Mouse (Mus musculus) CH12.LX (cell line): Measurements from ENCODE around the gene Olfr1102. TPM values are rescaled to one million over a fixed set of nuclear protein-coding genes. Genes with fewer than 3 reads are reported as not detected.

Source experiments
- DNase-seq: peaks from one replicate; pipeline ENCODE4 v3.0.0-alpha.2; 2013; ENCODE audit errors: extremely low read depth
- H3K27ac ChIP-seq: 2 replicates; pipeline ENCODE4 v1.5.1; 2012; ENCODE audit warnings: low read depth, mild to moderate bottlenecking, control low read depth, moderate library complexity; ENCODE audit not compliant: insufficient read depth
- H3K27me3 ChIP-seq: replicated peaks from 2 replicates; pipeline ENCODE3; 2012; ENCODE audit warnings: inconsistent platforms
- H3K36me3 ChIP-seq, 2 experiments: replicated peaks in 1 of 2; 2 replicates each; pipeline versions ENCODE3 to v1.6.1; 2012; ENCODE audit warnings: inconsistent platforms in 1 of 2, low read length in 1 of 2, mild to moderate bottlenecking in 1 of 2, mixed read lengths in 1 of 2, moderate library complexity in 1 of 2; ENCODE audit not compliant: control insufficient read depth in 1 of 2, insufficient read depth in 1 of 2
- H3K4me1 ChIP-seq, 2 experiments: 2 replicates each; pipeline ENCODE4 v1.6.1; 2012; ENCODE audit warnings: inconsistent platforms in 1 of 2, moderate library complexity in 1 of 2; ENCODE audit not compliant: insufficient read depth in 2 of 2, control insufficient read depth in 1 of 2
- H3K4me2 ChIP-seq: 2 replicates; pipeline ENCODE4 v1.6.1; 2012; ENCODE audit warnings: low read depth, mild to moderate bottlenecking, control low read depth; ENCODE audit not compliant: poor library complexity, insufficient read depth, severe bottlenecking
- H3K4me3 ChIP-seq, 3 experiments: fragments of 150-350 bp in 1 of 3; sonication (generic) in 1 of 3; replicated peaks in 1 of 3; 2 replicates each; pipeline versions ENCODE3 to v1.5.1; 2011 to 2012; ENCODE audit warnings: low read depth in 2 of 3, low read length in 2 of 3, mild to moderate bottlenecking in 2 of 3, moderate library complexity in 2 of 3, control low read depth in 1 of 3, improper control_type of control experiment in 1 of 3, inconsistent platforms in 1 of 3, mixed read lengths in 1 of 3; ENCODE audit not compliant: poor library complexity in 1 of 3
- H3K79me2 ChIP-seq: replicated peaks from 2 replicates; pipeline ENCODE4 v1.6.1; 2012; ENCODE audit warnings: mild to moderate bottlenecking, moderate library complexity; ENCODE audit not compliant: control insufficient read depth, poor library complexity, insufficient read depth, severe bottlenecking; ENCODE audit errors: extremely low read depth
- H3K9ac ChIP-seq: 2 replicates; pipeline ENCODE4 v1.6.1; 2012; ENCODE audit warnings: low read depth, mild to moderate bottlenecking, control low read depth, moderate library complexity; ENCODE audit not compliant: insufficient read depth
- H3K9me3 ChIP-seq: replicated peaks from 2 replicates; pipeline ENCODE3; 2012; ENCODE audit warnings: low read length, inconsistent platforms, mixed read lengths
- CTCF ChIP-seq, 2 experiments: IDR thresholded peaks in 1 of 2; conservative IDR thresholded peaks in 1 of 2; 2 replicates each; pipeline ENCODE4 v1.5.1; 2011 to 2012; ENCODE audit warnings: low read depth in 2 of 2, low read length in 2 of 2, improper control_type of control experiment in 1 of 2, inconsistent platforms in 1 of 2, mild to moderate bottlenecking in 1 of 2, moderate library complexity in 1 of 2
- E2F4 ChIP-seq: IDR thresholded peaks from 2 replicates; pipeline ENCODE4 v1.6.1; 2011; ENCODE audit warnings: low read depth, low read length, improper control_type of control experiment; ENCODE audit not compliant: insufficient replicate concordance
- EP300 ChIP-seq: IDR thresholded peaks from 2 replicates; pipeline ENCODE4 v1.6.1; 2011; ENCODE audit warnings: low read length, improper control_type of control experiment
- GABPA ChIP-seq: IDR thresholded peaks from 2 replicates; pipeline ENCODE4 v1.6.1; 2012; ENCODE audit warnings: low read depth, low read length, improper control_type of control experiment, inconsistent platforms; ENCODE audit not compliant: insufficient replicate concordance
- HCFC1 ChIP-seq: IDR thresholded peaks from 2 replicates; pipeline ENCODE4 v1.6.1; 2012; ENCODE audit warnings: low read depth, mild to moderate bottlenecking, inconsistent platforms, low read length, improper control_type of control experiment
- IRF4 ChIP-seq: IDR thresholded peaks from 2 replicates; pipeline ENCODE4 v1.6.1; 2014; ENCODE audit warnings: low read depth, mild to moderate bottlenecking, inconsistent platforms, low read length, improper control_type of control experiment
- JUN ChIP-seq: IDR thresholded peaks from 2 replicates; pipeline ENCODE4 v1.6.1; 2011; ENCODE audit warnings: low read depth, mild to moderate bottlenecking, low read length, improper control_type of control experiment, moderate library complexity; ENCODE audit not compliant: insufficient read depth
- MAFK ChIP-seq: IDR thresholded peaks from 2 replicates; pipeline ENCODE4 v1.6.1; 2011; ENCODE audit warnings: low read length, improper control_type of control experiment; ENCODE audit not compliant: insufficient replicate concordance
- MEF2A ChIP-seq: IDR thresholded peaks from 2 replicates; pipeline ENCODE4 v1.6.1; 2014; ENCODE audit warnings: low read depth, mild to moderate bottlenecking, inconsistent platforms, low read length, improper control_type of control experiment, borderline replicate concordance
- MXI1 ChIP-seq: IDR thresholded peaks from 2 replicates; pipeline ENCODE4 v1.6.1; 2011; ENCODE audit warnings: mild to moderate bottlenecking, low read depth, low read length, improper control_type of control experiment
- MYC ChIP-seq: IDR thresholded peaks from 2 replicates; pipeline ENCODE4 v1.6.1; 2011; ENCODE audit warnings: low read depth, mild to moderate bottlenecking, improper control_type of control experiment, low read length
- NELFE ChIP-seq: IDR thresholded peaks from 2 replicates; pipeline ENCODE4 v1.6.1; 2011; ENCODE audit warnings: low read depth, low read length, improper control_type of control experiment
- NRF1 ChIP-seq: IDR thresholded peaks from 2 replicates; pipeline ENCODE4 v1.6.1; 2014; ENCODE audit warnings: low read depth, mild to moderate bottlenecking, inconsistent platforms, low read length, improper control_type of control experiment, moderate library complexity
- PAX5 ChIP-seq: IDR thresholded peaks from 2 replicates; pipeline ENCODE4 v1.6.1; 2012; ENCODE audit warnings: low read length, inconsistent platforms, mixed read lengths
- RAD21 ChIP-seq: IDR thresholded peaks from 2 replicates; pipeline ENCODE4 v1.6.1; 2011; ENCODE audit warnings: low read depth, mild to moderate bottlenecking, low read length, improper control_type of control experiment, moderate library complexity
- RCOR1 ChIP-seq: conservative IDR thresholded peaks from 2 replicates; pipeline ENCODE4 v1.6.1; 2012; ENCODE audit warnings: low read depth, mild to moderate bottlenecking, inconsistent platforms, low read length, improper control_type of control experiment
- SIN3A ChIP-seq: IDR thresholded peaks from 2 replicates; pipeline ENCODE4 v1.6.1; 2012; ENCODE audit warnings: low read length, improper control_type of control experiment, inconsistent platforms
- TBP ChIP-seq: conservative IDR thresholded peaks from 2 replicates; pipeline ENCODE4 v1.6.1; 2011; ENCODE audit warnings: low read depth, low read length, improper control_type of control experiment
- TCF12 ChIP-seq: IDR thresholded peaks from 2 replicates; pipeline ENCODE4 v1.6.1; 2014; ENCODE audit warnings: low read depth, mild to moderate bottlenecking, inconsistent platforms, low read length, improper control_type of control experiment
- UBTF ChIP-seq: IDR thresholded peaks from 2 replicates; pipeline ENCODE4 v1.6.1; 2012; ENCODE audit warnings: low read depth, mild to moderate bottlenecking, inconsistent platforms, low read length, improper control_type of control experiment, moderate library complexity
- ZC3H11A ChIP-seq: IDR thresholded peaks from 2 replicates; pipeline ENCODE4 v1.6.1; 2012; ENCODE audit warnings: low read depth, mild to moderate bottlenecking, inconsistent platforms, low read length, improper control_type of control experiment
- dilution Hi-C: fragments of 300-500 bp; cut with MboI; formaldehyde crosslinking; loops from 2 replicates; pipeline ENCODE4 v1.14.3; 2020; ENCODE audit warnings: low sequenced_read_pairs; ENCODE audit not compliant: extremely low pct_unique_long_range_greater_than_20kb, extremely low pct_ligation_motif_present
- in situ Hi-C: fragments of 300-500 bp; cut with MboI; formaldehyde crosslinking; loops from 3 replicates; pipeline ENCODE4 v1.14.3; 2019; ENCODE audit warnings: low sequenced_read_pairs, low pct_ligation_motif_present, low pct_unique_long_range_greater_than_20kb, mixed read lengths
- polyA plus RNA-seq: library from polyadenylated mRNA; unstranded; fragments of >175 nt; gene quantifications from 2 replicates; pipeline ENCODE4 v1.2.1, GENCODE M21; 2012; ENCODE audit warnings: low read depth; ENCODE audit not compliant: insufficient read length
- total RNA-seq, 2 experiments: library from RNA; depleted of rRNA; stranded (reverse); fragments of 300-350 nt in 1 of 2; fragments of >200 nt in 1 of 2; gene quantifications; 2 replicates each; pipeline ENCODE4 v1.2.3; 2012 to 2014

Gene Olfr1102
- total and polyA plus RNA-seq, 3 experiments = not detected

DNA sequence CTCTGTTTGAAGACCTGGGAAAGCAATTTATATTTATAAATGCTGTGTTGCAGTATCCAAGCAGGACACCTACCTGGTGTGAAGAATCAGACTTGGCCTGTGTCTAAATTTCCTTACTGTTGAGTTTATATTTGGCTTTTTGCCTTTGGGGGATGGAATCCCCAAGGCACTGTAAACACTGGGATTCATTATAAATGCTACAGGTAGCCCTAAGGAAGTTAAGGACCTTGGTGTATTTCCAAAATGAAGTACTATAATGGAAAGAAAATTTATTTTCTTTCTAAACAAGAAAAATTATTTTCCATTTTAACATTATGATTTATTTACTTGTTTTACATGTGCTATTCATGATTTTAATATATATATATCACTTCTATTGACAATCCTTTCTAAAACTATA is 38.2 kb downstream of the Olfr1102 start, which contains the start of gene Olfr1105:
Gene Olfr1105, minus strand, starts transcription at position 101 of the 400 bp plus-strand sequence.
- dilution Hi-C loops (no loop called here), in situ Hi-C loops (no loop called here)

DNA sequence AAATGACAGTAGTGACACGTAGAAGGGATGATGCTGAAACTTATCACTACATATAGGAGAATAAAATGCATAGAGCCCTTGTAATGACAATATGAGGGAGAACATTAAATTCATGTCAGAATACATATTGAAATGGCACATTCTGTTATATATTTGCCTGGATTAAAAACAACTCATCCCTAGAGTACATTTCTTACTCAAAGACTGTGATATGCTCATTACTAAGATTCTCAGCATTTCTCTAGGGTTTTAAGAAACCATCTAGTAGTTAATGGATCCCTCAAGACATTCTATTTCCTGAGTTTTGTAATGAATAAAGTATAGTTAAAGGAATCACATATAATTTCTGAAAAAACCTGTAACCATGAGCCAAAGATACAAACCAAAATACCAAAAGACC is 54.0 kb downstream of the Olfr1102 start, which contains the start of gene Olfr1106:
Gene Olfr1106, minus strand, starts transcription at position 101 of the 400 bp plus-strand sequence.
- dilution Hi-C loops (no loop called here), in situ Hi-C loops (no loop called here)
- no peak for DNase-seq
- Histone ChIP-seq H3K9me3 (peaks cover 11% of the 10 kb centered on the region), H3K9ac (no peak within 1 kb of the TSS), H3K79me2 (no peaks in the 10 kb centered on the region), H3K4me3 (no peak within 1 kb of the TSS), H3K4me2 (no peak within 1 kb of the TSS), H3K27ac (no peak within 1 kb of the TSS), H3K4me1 (no peaks in the 10 kb centered on the region), H3K27me3 (no peaks in the 10 kb centered on the region), H3K36me3 (no peaks in the 10 kb centered on the region)
- TF ChIP-seq HCFC1 (no peak), UBTF (no peak), MYC (no peak), RAD21 (no peak), RCOR1 (no peak), MXI1 (no peak), IRF4 (no peak), NRF1 (no peak), CTCF (conservative IDR thresholded peaks at IDR 0.05 in 1 of 2, IDR thresholded peaks at IDR 0.05 in 1 of 2; ENCODE audit: low read depth in 2 of 2, low read length in 2 of 2) (no peak), TCF12 (no peak), MAFK (no peak)

More for the DNA sequence above, 38.2 kb downstream of the Olfr1102 start, which contains the start of gene Olfr1105:
- Histone ChIP-seq H3K79me2 (no peaks in the 10 kb centered on the region), H3K4me3 (no peak within 1 kb of the TSS), H3K9me3 (peaks cover 26% of the 10 kb centered on the region), H3K27ac (no peak within 1 kb of the TSS), H3K4me2 (no peak within 1 kb of the TSS), H3K9ac (no peak within 1 kb of the TSS), H3K27me3 (no peaks in the 10 kb centered on the region), H3K36me3 (no peaks in the 10 kb centered on the region)
- DNase-seq = no peak
- TF ChIP-seq UBTF (no peak), JUN (no peak), GABPA (no peak), EP300 (no peak), CTCF (conservative IDR thresholded peaks at IDR 0.05 in 1 of 2, IDR thresholded peaks at IDR 0.05 in 1 of 2; ENCODE audit: low read depth in 2 of 2, low read length in 2 of 2) (no peak), MEF2A (no peak), E2F4 (no peak), NELFE (no peak), MXI1 (no peak), ZC3H11A (no peak), PAX5 (no peak), TBP (no peak), SIN3A (no peak), MAFK (no peak)
- TF ChIP-seq, all 38 proteins: peak for 0
- H3K4me1 ChIP-seq = no peaks in the 10 kb centered on the region

Other genes with a start within 250 kb of the Olfr1102 start
Only the 20 nearest of the 22 such genes appear.
- gene Olfr1093, start 215.9 kb upstream of the Olfr1102 start, total RNA-seq (2012; rRNA removed) = not detected in 2 replicates
- not detected in 2 replicates for gene Olfr1093, start 215.9 kb upstream of the Olfr1102 start, total RNA-seq (2014; rRNA removed)
- not detected in 2 replicates for gene Olfr1093, start 215.9 kb upstream of the Olfr1102 start, polyA plus RNA-seq
- not detected in 2 replicates for gene Olfr141, start 188.4 kb upstream of the Olfr1102 start, total RNA-seq (2012; rRNA removed)
- not detected in 2 replicates for gene Olfr141, start 188.4 kb upstream of the Olfr1102 start, total RNA-seq (2014; rRNA removed)
- gene Olfr141, start 188.4 kb upstream of the Olfr1102 start, polyA plus RNA-seq = not detected in 2 replicates
- gene Olfr1094, start 173.7 kb upstream of the Olfr1102 start, total RNA-seq (2012; rRNA removed) = not detected in 2 replicates
- not detected in 2 replicates for gene Olfr1094, start 173.7 kb upstream of the Olfr1102 start, total RNA-seq (2014; rRNA removed)
- gene Olfr1094, start 173.7 kb upstream of the Olfr1102 start, polyA plus RNA-seq = not detected in 2 replicates
- gene Olfr1095, start 146.7 kb upstream of the Olfr1102 start, total RNA-seq (2012; rRNA removed) = not detected in 2 replicates
- not detected in 2 replicates for gene Olfr1095, start 146.7 kb upstream of the Olfr1102 start, total RNA-seq (2014; rRNA removed)
- not detected in 2 replicates for gene Olfr1095, start 146.7 kb upstream of the Olfr1102 start, polyA plus RNA-seq
- not detected in 2 replicates for gene Gm13723, start 123.6 kb upstream of the Olfr1102 start, total RNA-seq (2012; rRNA removed)
- gene Gm13723, start 123.6 kb upstream of the Olfr1102 start, total RNA-seq (2014; rRNA removed) = not detected in 2 replicates
- gene Gm13723, start 123.6 kb upstream of the Olfr1102 start, polyA plus RNA-seq = not detected in 2 replicates
- not detected in 2 replicates for gene Olfr1097, start 106.2 kb upstream of the Olfr1102 start, total RNA-seq (2012; rRNA removed)
- gene Olfr1097, start 106.2 kb upstream of the Olfr1102 start, total RNA-seq (2014; rRNA removed) = not detected in 2 replicates
- not detected in 2 replicates for gene Olfr1097, start 106.2 kb upstream of the Olfr1102 start, polyA plus RNA-seq
- gene Olfr1098, start 73.9 kb upstream of the Olfr1102 start, total RNA-seq (2012; rRNA removed) = not detected in 2 replicates
- not detected in 2 replicates for gene Olfr1098, start 73.9 kb upstream of the Olfr1102 start, total RNA-seq (2014; rRNA removed)
- gene Olfr1098, start 73.9 kb upstream of the Olfr1102 start, polyA plus RNA-seq = not detected in 2 replicates
- not detected in 2 replicates for gene Olfr1099, start 37.7 kb upstream of the Olfr1102 start, total RNA-seq (2012; rRNA removed)
- gene Olfr1099, start 37.7 kb upstream of the Olfr1102 start, total RNA-seq (2014; rRNA removed) = not detected in 2 replicates
- gene Olfr1099, start 37.7 kb upstream of the Olfr1102 start, polyA plus RNA-seq = not detected in 2 replicates
- gene Olfr1100, start 18.4 kb upstream of the Olfr1102 start, total RNA-seq (2012; rRNA removed) = not detected in 2 replicates
- gene Olfr1100, start 18.4 kb upstream of the Olfr1102 start, total RNA-seq (2014; rRNA removed) = not detected in 2 replicates
- not detected in 2 replicates for gene Olfr1100, start 18.4 kb upstream of the Olfr1102 start, polyA plus RNA-seq
- gene Olfr1101, start 7.2 kb upstream of the Olfr1102 start, total RNA-seq (2012; rRNA removed) = not detected in 2 replicates
- gene Olfr1101, start 7.2 kb upstream of the Olfr1102 start, total RNA-seq (2014; rRNA removed) = not detected in 2 replicates
- not detected in 2 replicates for gene Olfr1101, start 7.2 kb upstream of the Olfr1102 start, polyA plus RNA-seq
- gene Olfr1104, start 28.7 kb downstream of the Olfr1102 start, total RNA-seq (2012; rRNA removed) = not detected in 2 replicates
- gene Olfr1104, start 28.7 kb downstream of the Olfr1102 start, total RNA-seq (2014; rRNA removed) = not detected in 2 replicates
- gene Olfr1104, start 28.7 kb downstream of the Olfr1102 start, polyA plus RNA-seq = not detected in 2 replicates
- not detected in 2 replicates for gene Olfr1105, start 38.1 kb downstream of the Olfr1102 start, total RNA-seq (2012; rRNA removed)
- gene Olfr1105, start 38.1 kb downstream of the Olfr1102 start, total RNA-seq (2014; rRNA removed) = not detected in 2 replicates
- gene Olfr1105, start 38.1 kb downstream of the Olfr1102 start, polyA plus RNA-seq = not detected in 2 replicates
- gene Olfr1106, start 53.9 kb downstream of the Olfr1102 start, total RNA-seq (2012; rRNA removed) = not detected in 2 replicates
- gene Olfr1106, start 53.9 kb downstream of the Olfr1102 start, total RNA-seq (2014; rRNA removed) = not detected in 2 replicates
- not detected in 2 replicates for gene Olfr1106, start 53.9 kb downstream of the Olfr1102 start, polyA plus RNA-seq
- not detected in 2 replicates for gene Olfr1107, start 77.4 kb downstream of the Olfr1102 start, total RNA-seq (2012; rRNA removed)
- gene Olfr1107, start 77.4 kb downstream of the Olfr1102 start, total RNA-seq (2014; rRNA removed) = not detected in 2 replicates
- not detected in 2 replicates for gene Olfr1107, start 77.4 kb downstream of the Olfr1102 start, polyA plus RNA-seq
- gene Olfr1109, start 97.6 kb downstream of the Olfr1102 start, total RNA-seq (2012; rRNA removed) = not detected in 2 replicates
- gene Olfr1109, start 97.6 kb downstream of the Olfr1102 start, total RNA-seq (2014; rRNA removed) = not detected in 2 replicates
- not detected in 2 replicates for gene Olfr1109, start 97.6 kb downstream of the Olfr1102 start, polyA plus RNA-seq
- not detected in 2 replicates for gene Olfr259, start 116.2 kb downstream of the Olfr1102 start, total RNA-seq (2012; rRNA removed)
- not detected in 2 replicates for gene Olfr259, start 116.2 kb downstream of the Olfr1102 start, total RNA-seq (2014; rRNA removed)
- not detected in 2 replicates for gene Olfr259, start 116.2 kb downstream of the Olfr1102 start, polyA plus RNA-seq
- gene Olfr1110, start 141.9 kb downstream of the Olfr1102 start, total RNA-seq (2012; rRNA removed) = not detected in 2 replicates
- not detected in 2 replicates for gene Olfr1110, start 141.9 kb downstream of the Olfr1102 start, total RNA-seq (2014; rRNA removed)
- gene Olfr1110, start 141.9 kb downstream of the Olfr1102 start, polyA plus RNA-seq = not detected in 2 replicates
- not detected in 2 replicates for gene Olfr1111, start 154.2 kb downstream of the Olfr1102 start, total RNA-seq (2012; rRNA removed)
- gene Olfr1111, start 154.2 kb downstream of the Olfr1102 start, total RNA-seq (2014; rRNA removed) = not detected in 2 replicates
- not detected in 2 replicates for gene Olfr1111, start 154.2 kb downstream of the Olfr1102 start, polyA plus RNA-seq
- gene Olfr1112, start 189.4 kb downstream of the Olfr1102 start, total RNA-seq (2012; rRNA removed) = not detected in 2 replicates
- not detected in 2 replicates for gene Olfr1112, start 189.4 kb downstream of the Olfr1102 start, total RNA-seq (2014; rRNA removed)
- gene Olfr1112, start 189.4 kb downstream of the Olfr1102 start, polyA plus RNA-seq = not detected in 2 replicates
- gene Olfr1113, start 210.6 kb downstream of the Olfr1102 start, total RNA-seq (2012; rRNA removed) = not detected in 2 replicates
- not detected in 2 replicates for gene Olfr1113, start 210.6 kb downstream of the Olfr1102 start, total RNA-seq (2014; rRNA removed)
- gene Olfr1113, start 210.6 kb downstream of the Olfr1102 start, polyA plus RNA-seq = not detected in 2 replicates